Comparison of ENCODE assay signal across 9 mouse cellular contexts in genomic region chr13:46663461-46663964, GRCm38 (mm10). TPM values are rescaled to one million over a fixed set of nuclear protein-coding genes. Genes with fewer than 3 reads are reported as not detected.
DNase-seq lines count a peak whose midpoint lies in the region; ATAC-seq and TF ChIP-seq lines count a peak whose summit lies in the region.
"Had no signal": no experiment of that assay in that cellular context is flagged by ENCODE, and none has a peak within 500 bp of the region (broad histone marks: within the 10 kb centered on the region; RNA-seq: fewer than 3 reads in every experiment).

No protein-coding gene starts in this region.

- no peak overlapping the region for H3K9ac ChIP-seq in forebrain, embryonic 14.5 days (ENCODE audit: low read length)
- H3K9ac ChIP-seq in limb, embryonic 14.5 days (ENCODE audit: low read depth, low read length, severe bottlenecking) = no peak overlapping the region
- no peak overlapping the region for H3K9ac ChIP-seq in ES-E14 (ENCODE audit: insufficient read depth, low read depth, low read length, poor library complexity, severe bottlenecking)

- in situ Hi-C loops in ES-E14 (cut with MboI; ENCODE audit: low sequenced_read_pairs in 2 of 2, unreplicated experiment in 2 of 2) = no loop called here

- no peak for ATAC-seq in forebrain, embryonic 14.5 days
- peak; percentile 37; the same call in 1 of the 2 replicates for ATAC-seq in limb, embryonic 14.5 days (ENCODE audit: low FRiP score, low read depth)

- 30% methylated on average over 4 of the region's 4 CpGs for WGBS in forebrain, embryonic 14.5 days
- 40% methylated on average over 4 of the region's 4 CpGs for WGBS in forebrain, embryonic 10.5 days
- 42% methylated on average over 4 of the region's 4 CpGs for WGBS in limb, embryonic 14.5 days
- 42% methylated on average over 4 of the region's 4 CpGs for WGBS in limb, embryonic 10.5 days

- no peaks in the 10 kb centered on the region for H3K27me3 ChIP-seq in forebrain, embryonic 14.5 days (replicated peaks; ENCODE audit: control insufficient read depth, insufficient read depth, low read length)
- H3K27me3 ChIP-seq in forebrain, embryonic 10.5 days (ENCODE audit: poor library complexity, severe bottlenecking) = no peaks in the 10 kb centered on the region
- no peaks in the 10 kb centered on the region for H3K27me3 ChIP-seq in limb, embryonic 14.5 days (ENCODE audit: control insufficient read depth, insufficient read depth, low read length)
- no peaks in the 10 kb centered on the region for H3K27me3 ChIP-seq in limb, embryonic 10.5 days (ENCODE audit: low read depth, poor library complexity, severe bottlenecking)

- no peak for TF ChIP-seq POLR2A in limb, embryonic 14.5 days (IDR thresholded peaks at IDR 0.05; ENCODE audit: borderline replicate concordance, extremely low read depth, insufficient read depth, insufficient read length)

- no peak overlapping the region for H3K4me2 ChIP-seq in forebrain, embryonic 14.5 days (ENCODE audit: low read length)
- no peak overlapping the region for H3K4me2 ChIP-seq in limb, embryonic 14.5 days (replicated peaks; ENCODE audit: low read depth, low read length, severe bottlenecking)

- H3K9me3 ChIP-seq in forebrain, embryonic 14.5 days (replicated peaks; ENCODE audit: control insufficient read depth, low read length) = no peaks in the 10 kb centered on the region
- no peaks in the 10 kb centered on the region for H3K9me3 ChIP-seq in forebrain, embryonic 10.5 days
- H3K9me3 ChIP-seq in limb, embryonic 14.5 days (ENCODE audit: control insufficient read depth, low read length) = no peaks in the 10 kb centered on the region
- no peaks in the 10 kb centered on the region for H3K9me3 ChIP-seq in limb, embryonic 10.5 days (replicated peaks)
- no peaks in the 10 kb centered on the region for H3K9me3 ChIP-seq in ES-E14 (ENCODE audit: control insufficient read depth, insufficient read depth, low read depth, low read length)

- H3K4me1 ChIP-seq in forebrain, embryonic 14.5 days (ENCODE audit: control insufficient read depth, insufficient read depth, low read length) = no peaks in the 10 kb centered on the region
- H3K4me1 ChIP-seq in forebrain, embryonic 10.5 days = peaks cover 1% of the 10 kb centered on the region
- no peaks in the 10 kb centered on the region for H3K4me1 ChIP-seq in limb, embryonic 14.5 days (ENCODE audit: control insufficient read depth, insufficient read depth, low read length)
- no peaks in the 10 kb centered on the region for H3K4me1 ChIP-seq in limb, embryonic 10.5 days
- H3K4me1 ChIP-seq in ES-E14 (ENCODE audit: control insufficient read depth in 2 of 2, insufficient read depth in 2 of 2, low read length in 2 of 2, poor library complexity in 1 of 2) = no peaks in the 10 kb centered on the region

- no peak overlapping the region for H3K27ac ChIP-seq in forebrain, embryonic 14.5 days (ENCODE audit: low read depth, low read length)
- H3K27ac ChIP-seq in forebrain, embryonic 10.5 days = no peak overlapping the region
- H3K27ac ChIP-seq in limb, embryonic 14.5 days (replicated peaks; ENCODE audit: low read depth, low read length) = no peak overlapping the region
- H3K27ac ChIP-seq in limb, embryonic 10.5 days = no peak overlapping the region
- no peak overlapping the region for H3K27ac ChIP-seq in ES-E14 (ENCODE audit: insufficient read depth, low read depth, low read length, poor library complexity, severe bottlenecking)

- no peak overlapping the region for H3K4me3 ChIP-seq in forebrain, embryonic 14.5 days (ENCODE audit: low read depth, low read length)
- no peak overlapping the region for H3K4me3 ChIP-seq in forebrain, embryonic 10.5 days
- no peak overlapping the region for H3K4me3 ChIP-seq in limb, embryonic 14.5 days (replicated peaks; ENCODE audit: low read length)
- no peak overlapping the region for H3K4me3 ChIP-seq in limb, embryonic 10.5 days
- no peak overlapping the region for H3K4me3 ChIP-seq in ES-E14 (ENCODE audit: insufficient read depth in 1 of 2, low read depth in 1 of 2, low read length in 2 of 2, poor library complexity in 1 of 2, severe bottlenecking in 1 of 2)
- H3K4me3 ChIP-seq: myocyte had no signal

- DNase-seq in forebrain, embryonic 14.5 days (ENCODE audit: low spot score) = peak; percentile 86
- DNase-seq in forebrain, embryonic 10.5 days (ENCODE audit: extremely low spot score, low spot score) = no peak
- DNase-seq in limb, embryonic 14.5 days (ENCODE audit: low spot score) = peak; percentile 49
- DNase-seq in limb, embryonic 10.5 days (ENCODE audit: low spot score) = no peak
- no peak for DNase-seq in ES-E14 (ENCODE audit: low read depth, low spot score)
- DNase-seq in induced T-regulatory cell, adult 2 months (ENCODE audit: low read depth) = peak; percentile 69
- no peak for DNase-seq in ovary, postnatal 36 days (ENCODE audit: low spot score)
- no peak for DNase-seq in layer of hippocampus, adult 9-11 months

- H3K36me3 ChIP-seq in forebrain, embryonic 14.5 days (ENCODE audit: control insufficient read depth, insufficient read depth, low read length) = no peaks in the 10 kb centered on the region
- H3K36me3 ChIP-seq in forebrain, embryonic 10.5 days (replicated peaks) = no peaks in the 10 kb centered on the region
- H3K36me3 ChIP-seq in limb, embryonic 14.5 days (ENCODE audit: control insufficient read depth, insufficient read depth, low read length) = no peaks in the 10 kb centered on the region
- H3K36me3 ChIP-seq in limb, embryonic 10.5 days = no peaks in the 10 kb centered on the region
- no peaks in the 10 kb centered on the region for H3K36me3 ChIP-seq in ES-E14 (ENCODE audit: control insufficient read depth, insufficient read depth, low read length, poor library complexity, severe bottlenecking)

TF ChIP-seq in ES-E14, 5 proteins besides CTCF, POLR2A, EP300 and RAD21:
- TF ChIP-seq HCFC1 (IDR thresholded peaks at IDR 0.05; ENCODE audit: borderline replicate concordance, insufficient read depth, low read length) (no peak), ZNF384 (IDR thresholded peaks at IDR 0.05; ENCODE audit: low read depth, low read length) (no peak), ZC3H11A (IDR thresholded peaks at IDR 0.05; ENCODE audit: borderline replicate concordance, low read depth, low read length) (peak; percentile 39; the same call in 1 of the 2 replicates)

RNA-seq across cellular contexts. Expression of gene Fam8a1, which starts 5.8 kb away (rescaled TPM):
- 13.6 and 14.9 TPM in 2 replicates for polyA plus RNA-seq in forebrain, embryonic 14.5 days (2014; fragmentation: Nextera tagmentation; extraction: Ambion mirVana)
- polyA plus RNA-seq in forebrain, embryonic 10.5 days (2016; fragmentation: Nextera tagmentation; extraction: Ambion mirVana) = 6.7 and 7.4 TPM in 2 replicates
- 38.8 and 39.5 TPM in 2 replicates for polyA plus RNA-seq in limb, embryonic 14.5 days (2012; rRNA removed)
- 13.4 and 14.0 TPM in 2 replicates for polyA plus RNA-seq in limb, embryonic 14.5 days (2014; fragmentation: Nextera tagmentation; extraction: Ambion mirVana)
- 6.2 and 8.7 TPM in 2 replicates for polyA plus RNA-seq in limb, embryonic 10.5 days (2016; fragmentation: Nextera tagmentation; extraction: Ambion mirVana)
- total RNA-seq in ES-E14 (2012; rRNA removed) = 28.2 and 32.0 TPM in 2 replicates

Comparison
In these comparisons a context has a peak if more than half of its experiments do, and no peak if none do; other contexts are left out.
1. DNase-seq: peak in forebrain, embryonic 14.5 days (single experiment), limb, embryonic 14.5 days (single experiment) and induced T-regulatory cell, adult 2 months (single experiment); none in forebrain, embryonic 10.5 days (single experiment), limb, embryonic 10.5 days (single experiment), ES-E14 (single experiment), ovary, postnatal 36 days (single experiment) and layer of hippocampus, adult 9-11 months (single experiment).